Mouse (Mus musculus) heart, embryonic 14.5 days (tissue): ENCODE results near the gene Mta3. TPM values are rescaled to one million over a fixed set of nuclear protein-coding genes. Genes with fewer than 3 reads are reported as not detected.

Experiments
- ATAC-seq: fragments of 200-750 bp; cut with Nextera tagmentation; 2 replicates; pipeline ENCODE4 v1.8.0; 2017; ENCODE audit warnings: low read depth, moderate TSS enrichment; ENCODE audit not compliant: insufficient number of reproducible peaks, insufficient read depth, low FRiP score
- H3K27ac ChIP-seq, 2 experiments: fragments of 200-500 bp in 1 of 2; fragments of 300-500 bp in 1 of 2; sonication (generic) in 1 of 2; replicated peaks in 1 of 2; 2 replicates each; pipeline ENCODE4 v1.5.1; 2012 to 2014; ENCODE audit warnings: low read depth in 2 of 2, low read length in 2 of 2, control low read depth in 1 of 2, mild to moderate bottlenecking in 1 of 2, mixed read lengths in 1 of 2; ENCODE audit not compliant: control insufficient read depth in 1 of 2, insufficient read depth in 1 of 2
- H3K27me3 ChIP-seq: fragments of 300-500 bp; sonication (generic); 2 replicates; pipeline ENCODE4 v1.6.1; 2014; ENCODE audit warnings: mild to moderate bottlenecking, low read length, control low read depth; ENCODE audit not compliant: control insufficient read depth, insufficient read depth
- H3K36me3 ChIP-seq: fragments of 300-500 bp; sonication (generic); 2 replicates; pipeline ENCODE4 v1.6.1; 2014; ENCODE audit warnings: mild to moderate bottlenecking, control low read depth, low read length, mixed read lengths; ENCODE audit not compliant: control insufficient read depth, insufficient read depth
- H3K4me1 ChIP-seq, 2 experiments: fragments of 200-500 bp in 1 of 2; fragments of 300-500 bp in 1 of 2; sonication (generic) in 1 of 2; 2 replicates each; pipeline ENCODE4 v1.6.1; 2012 to 2014; ENCODE audit warnings: low read length in 2 of 2, control low read depth in 1 of 2, mixed read lengths in 1 of 2; ENCODE audit not compliant: control insufficient read depth in 2 of 2, insufficient read depth in 2 of 2
- H3K4me2 ChIP-seq: fragments of 300-500 bp; sonication (generic); 2 replicates; pipeline ENCODE4 v1.6.1; 2014; ENCODE audit warnings: mild to moderate bottlenecking, low read length
- H3K4me3 ChIP-seq, 2 experiments: fragments of 200-500 bp in 1 of 2; fragments of 300-500 bp in 1 of 2; sonication (generic) in 1 of 2; 2 replicates each; pipeline ENCODE4 v1.5.1; 2012 to 2014; ENCODE audit warnings: low read length in 2 of 2, mild to moderate bottlenecking in 2 of 2, control low read depth in 1 of 2, low read depth in 1 of 2, moderate library complexity in 1 of 2; ENCODE audit not compliant: control insufficient read depth in 1 of 2, insufficient read depth in 1 of 2
- H3K9ac ChIP-seq: fragments of 300-500 bp; sonication (generic); 2 replicates; pipeline ENCODE4 v1.6.1; 2014; ENCODE audit warnings: mild to moderate bottlenecking, low read length
- H3K9me3 ChIP-seq: fragments of 300-500 bp; sonication (generic); 2 replicates; pipeline ENCODE4 v1.6.1; 2016; ENCODE audit warnings: low read length, control low read depth; ENCODE audit not compliant: control insufficient read depth
- WGBS: fragments of 180-500 bp; shearing (Covaris S2); extraction: QIAGEN DNeasy Blood & Tissue Kit; methylation state at CpG from one replicate; pipeline ENCODE4 v1.1.7; 2014; 5-methylcytosine and 5-hydroxymethylcytosine counted together
- polyA plus RNA-seq: library from polyadenylated mRNA; unstranded; fragments of >200 nt; fragmentation: Nextera tagmentation; extraction: Ambion mirVana; gene quantifications from 2 replicates; pipeline ENCODE4 v1.2.1, GENCODE M21; 2014

Gene Mta3
- polyA plus RNA-seq, 1 experiment from 2014 or later = 37.0 TPM

DNA sequence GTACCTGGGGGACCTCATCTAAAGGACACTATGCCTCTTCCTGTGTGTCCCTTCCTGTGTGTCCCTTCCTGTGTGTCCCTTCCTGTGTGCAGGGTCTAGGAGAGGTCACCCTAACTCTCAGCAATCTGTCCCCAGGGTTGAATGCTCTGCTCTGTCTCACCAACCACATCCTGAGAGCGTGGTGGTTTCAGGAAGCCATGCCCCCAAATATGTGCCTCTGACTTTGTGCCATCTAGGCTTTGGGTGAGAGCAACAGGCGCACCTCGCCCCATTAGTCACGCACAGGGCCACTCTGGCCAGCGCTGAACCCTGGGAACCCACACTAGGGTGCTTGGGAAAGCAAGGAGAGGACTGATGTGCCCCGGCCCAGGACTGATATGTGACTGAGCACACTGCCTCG is 117.9 kb downstream of the Mta3 start:
- H3K9ac ChIP-seq = no peak overlapping the region
- no peaks in the 10 kb centered on the region for H3K36me3 ChIP-seq
- no peaks in the 10 kb centered on the region for H3K9me3 ChIP-seq
- ATAC-seq = no peak
- no peaks in the 10 kb centered on the region for H3K27me3 ChIP-seq
- no peak overlapping the region for H3K4me3 ChIP-seq
- H3K4me2 ChIP-seq = no peak overlapping the region
- 86% methylated on average over 7 of the region's 7 CpGs for WGBS
- H3K27ac ChIP-seq = no peak overlapping the region
- peaks cover 9 to 15% of the 10 kb centered on the region in 2 experiments for H3K4me1 ChIP-seq

DNA sequence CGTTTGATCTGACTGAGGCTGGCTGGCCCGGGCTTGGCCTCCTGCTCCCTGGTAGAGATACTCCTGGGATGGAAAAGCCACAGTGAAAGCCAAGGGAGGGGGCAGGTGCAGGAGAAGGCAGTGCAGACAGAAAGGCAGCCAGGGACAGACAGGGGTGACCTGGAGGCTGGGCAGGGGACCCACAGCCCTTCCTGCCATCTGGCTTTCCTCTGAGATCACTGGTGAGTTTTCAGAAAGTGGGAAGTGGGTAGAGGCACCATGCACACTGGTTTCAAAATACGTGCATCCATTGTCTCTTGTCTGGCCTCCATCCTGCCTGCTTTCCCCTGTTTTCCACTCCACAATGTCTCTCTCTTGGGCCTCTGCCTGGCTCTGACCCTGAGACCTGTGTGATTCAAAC is 123.4 kb downstream of the Mta3 start:
- H3K27me3 ChIP-seq = no peaks in the 10 kb centered on the region
- no peak overlapping the region for H3K9ac ChIP-seq
- no peak overlapping the region for H3K4me3 ChIP-seq
- H3K9me3 ChIP-seq = no peaks in the 10 kb centered on the region
- H3K27ac ChIP-seq = no peak overlapping the region
- H3K4me1 ChIP-seq = peaks cover 3 to 5% of the 10 kb centered on the region in 2 experiments; a peak in 1 of 4 replicates
- no peaks in the 10 kb centered on the region for H3K36me3 ChIP-seq
- H3K4me2 ChIP-seq = no peak overlapping the region
- no peak for ATAC-seq
- 40% methylated on average over 3 of the region's 3 CpGs for WGBS

DNA sequence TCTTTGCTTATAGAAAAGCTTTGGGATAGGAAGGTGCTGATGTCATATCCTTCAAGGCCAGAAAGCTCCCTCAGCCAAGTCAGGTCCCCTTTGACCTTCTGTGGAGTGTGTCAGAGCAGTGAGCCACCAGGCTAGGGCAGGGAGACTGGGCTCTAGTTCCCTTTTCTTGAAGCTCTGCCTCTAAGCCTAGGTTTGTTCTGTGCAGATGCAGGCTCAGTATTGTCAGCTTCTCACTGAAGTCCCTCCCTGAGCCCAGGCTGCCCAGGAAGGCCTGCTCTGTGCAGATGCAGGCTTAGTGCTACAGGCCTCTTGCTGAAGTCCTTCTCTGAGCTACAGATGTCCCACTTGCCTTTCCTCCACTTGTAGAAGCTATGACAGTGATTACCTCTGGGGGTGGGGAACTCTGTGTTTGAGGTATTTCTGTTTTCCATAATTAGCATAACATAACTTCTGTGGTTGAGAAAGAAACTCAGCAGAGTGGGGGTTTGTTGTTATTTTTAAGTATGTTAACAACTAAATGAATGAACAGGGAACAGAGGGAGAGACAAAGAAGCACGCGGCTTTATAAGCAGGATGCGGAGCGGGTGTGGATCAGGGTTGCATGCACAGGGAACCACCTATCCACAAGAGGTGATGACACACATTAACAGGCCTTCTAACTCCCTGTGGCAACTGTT is 124.8 kb downstream of the Mta3 start:
- Histone ChIP-seq H3K9ac (no peak overlapping the region), H3K36me3 (no peaks in the 10 kb centered on the region), H3K27me3 (no peaks in the 10 kb centered on the region), H3K4me1 (peaks cover 3 to 5% of the 10 kb centered on the region in 2 experiments; a peak in 1 of 4 replicates), H3K9me3 (no peaks in the 10 kb centered on the region), H3K4me3 (no peak overlapping the region), H3K4me2 (no peak overlapping the region), H3K27ac (no peak overlapping the region)
- no peak for ATAC-seq
- 88% methylated on average over 4 of the region's 4 CpGs for WGBS

DNA sequence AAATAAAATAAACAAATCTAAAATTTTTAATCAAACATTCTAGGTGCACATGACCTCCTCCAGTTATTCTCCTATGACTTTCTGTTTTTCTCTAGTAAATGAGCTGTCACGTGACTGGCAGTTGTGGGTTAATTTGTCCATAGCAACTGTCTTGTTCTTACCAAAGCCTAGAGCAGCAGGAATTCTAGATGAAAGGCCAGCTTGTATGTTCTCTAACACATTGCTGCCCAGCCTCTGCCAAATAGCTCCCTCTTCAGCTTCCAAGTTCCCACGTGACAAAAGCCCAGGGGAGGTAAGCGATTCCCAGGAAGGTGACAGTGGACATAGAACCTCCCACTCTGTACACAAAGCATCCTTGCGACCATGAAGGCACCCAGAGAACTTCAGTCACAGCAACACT is 128.2 kb downstream of the Mta3 start:
- Histone ChIP-seq H3K36me3 (no peaks in the 10 kb centered on the region), H3K9ac (no peak overlapping the region), H3K27ac (no peak overlapping the region), H3K27me3 (no peaks in the 10 kb centered on the region), H3K4me2 (no peak overlapping the region), H3K9me3 (no peaks in the 10 kb centered on the region), H3K4me1 (peaks cover 3% of the 10 kb centered on the region in 2 experiments; a peak in 1 of 4 replicates), H3K4me3 (no peak overlapping the region)
- 44% methylated on average over 4 of the region's 4 CpGs for WGBS
- ATAC-seq = no peak

DNA sequence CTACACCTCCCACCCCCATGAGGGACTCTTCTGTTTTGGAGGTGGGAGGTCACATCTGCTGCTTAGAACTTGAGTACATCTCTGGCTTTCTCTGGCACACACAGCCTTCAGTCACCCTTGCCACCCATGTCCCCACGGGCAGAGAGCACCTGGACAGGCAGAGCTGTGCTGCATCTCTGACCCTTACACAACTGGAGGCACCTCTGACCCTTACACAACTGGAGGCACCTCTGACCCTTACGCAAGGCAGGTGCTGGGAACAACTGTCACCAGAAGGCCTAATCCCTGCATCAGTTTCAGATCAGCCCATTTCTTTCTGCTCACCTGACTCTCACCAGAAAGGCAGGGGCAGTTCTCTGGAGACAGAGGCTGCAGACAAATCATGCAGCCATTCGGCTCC is 130.1 kb downstream of the Mta3 start:
- no peak overlapping the region for H3K4me2 ChIP-seq
- no peak overlapping the region for H3K4me3 ChIP-seq
- no peak for ATAC-seq
- H3K27ac ChIP-seq = no peak overlapping the region
- WGBS = 83% methylated on average over 3 of the region's 3 CpGs
- no peaks in the 10 kb centered on the region for H3K27me3 ChIP-seq
- no peaks in the 10 kb centered on the region for H3K36me3 ChIP-seq
- 0 out of 4 replicates have a peak, but pooled peaks cover 0 to 3% of the 10 kb centered on the region in 2 experiments for H3K4me1 ChIP-seq
- no peaks in the 10 kb centered on the region for H3K9me3 ChIP-seq
- H3K9ac ChIP-seq = no peak overlapping the region

DNA sequence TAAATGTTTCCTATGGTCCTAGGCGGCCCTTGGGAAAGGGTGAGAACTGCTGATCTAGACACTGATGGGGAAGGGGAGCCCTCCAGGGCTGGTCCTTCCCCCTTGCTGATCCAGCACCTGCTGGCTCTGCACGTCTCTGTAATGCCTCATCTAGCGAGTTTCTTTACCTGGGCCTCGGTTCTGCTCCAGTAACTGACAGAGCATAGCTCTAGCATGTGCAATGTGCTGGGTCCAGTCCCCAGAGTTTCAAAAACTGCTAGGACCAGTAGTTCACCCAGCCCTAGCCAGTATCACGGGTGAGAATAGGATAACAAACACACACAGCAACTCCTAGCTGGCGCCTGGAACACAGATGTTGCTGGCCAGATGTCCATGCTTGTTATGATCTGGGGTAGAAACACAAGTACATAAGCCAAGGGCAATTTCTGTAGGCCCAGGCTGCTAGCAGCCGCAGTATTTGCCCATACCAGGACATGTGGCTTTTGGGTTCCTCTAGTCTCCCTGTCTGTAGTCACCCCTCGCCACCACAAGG is 131.8 kb downstream of the Mta3 start:
- Histone ChIP-seq H3K4me2 (no peak overlapping the region), H3K4me1 (0 out of 4 replicates have a peak, but pooled peaks cover 0 to 3% of the 10 kb centered on the region in 2 experiments), H3K4me3 (no peak overlapping the region), H3K9ac (no peak overlapping the region), H3K27ac (no peak overlapping the region), H3K9me3 (no peaks in the 10 kb centered on the region), H3K36me3 (no peaks in the 10 kb centered on the region), H3K27me3 (no peaks in the 10 kb centered on the region)
- ATAC-seq = no peak
- 72% methylated on average over 8 of the region's 8 CpGs for WGBS

DNA sequence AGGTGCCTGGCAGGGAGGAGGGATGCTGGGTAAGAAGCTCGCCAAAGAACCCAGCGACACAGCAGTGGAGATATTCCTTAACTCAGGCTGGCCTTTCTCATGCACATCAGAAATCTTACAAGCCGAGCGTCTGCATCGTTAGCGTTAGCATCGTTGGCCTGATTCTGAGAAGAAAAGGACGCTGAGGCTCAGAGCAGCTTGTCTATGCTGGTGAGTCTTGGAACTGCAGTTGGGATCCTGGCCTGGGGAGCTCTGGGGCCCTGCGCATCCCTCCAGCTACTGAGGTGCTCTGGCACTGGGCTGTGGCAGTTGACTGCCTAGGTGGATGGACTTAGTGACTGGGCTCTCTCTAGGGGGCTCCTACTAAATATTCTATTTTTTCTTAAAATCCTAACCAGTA is 133.2 kb downstream of the Mta3 start:
- no peak overlapping the region for H3K9ac ChIP-seq
- 63% methylated on average over 9 of the region's 9 CpGs for WGBS
- H3K9me3 ChIP-seq = no peaks in the 10 kb centered on the region
- no peaks in the 10 kb centered on the region for H3K36me3 ChIP-seq
- no peak overlapping the region for H3K4me3 ChIP-seq
- no peaks in the 10 kb centered on the region for H3K27me3 ChIP-seq
- no peak for ATAC-seq
- no peak overlapping the region for H3K27ac ChIP-seq
- H3K4me2 ChIP-seq = no peak overlapping the region
- H3K4me1 ChIP-seq = peaks cover 8 to 10% of the 10 kb centered on the region in 2 experiments; a peak in 2 of 4 replicates

DNA sequence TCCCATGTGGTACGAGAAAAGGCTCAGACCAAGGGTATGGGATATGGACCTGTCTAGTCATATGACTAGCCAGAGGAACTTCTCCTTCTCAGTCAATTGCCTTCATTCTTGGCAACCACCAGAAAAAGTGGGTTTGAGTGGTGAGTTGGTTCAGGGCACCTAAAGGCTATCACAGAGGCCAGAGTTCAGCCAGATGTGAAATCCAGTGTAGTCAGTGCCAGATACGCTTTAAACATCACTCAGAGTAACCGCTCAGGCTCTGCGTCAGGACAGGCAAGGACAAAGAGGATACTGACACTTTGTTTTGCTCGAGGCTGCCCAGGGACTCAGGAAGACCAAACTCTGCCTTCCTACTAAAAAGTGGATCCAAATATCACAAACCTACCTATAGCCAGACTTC is 135.0 kb downstream of the Mta3 start:
- peaks cover 8 to 9% of the 10 kb centered on the region in 2 experiments; a peak in 2 of 4 replicates for H3K4me1 ChIP-seq
- no peak overlapping the region for H3K4me3 ChIP-seq
- no peaks in the 10 kb centered on the region for H3K36me3 ChIP-seq
- no peak overlapping the region for H3K9ac ChIP-seq
- ATAC-seq = no peak
- no peaks in the 10 kb centered on the region for H3K27me3 ChIP-seq
- 86% methylated on average over 5 of the region's 5 CpGs for WGBS
- no peaks in the 10 kb centered on the region for H3K9me3 ChIP-seq
- no peak overlapping the region for H3K4me2 ChIP-seq
- no peak overlapping the region for H3K27ac ChIP-seq
